Mouse (Mus musculus) liver, adult 2 months (tissue): ENCODE data around the gene Rsph10b. TPM values are rescaled to one million over a fixed set of nuclear protein-coding genes. Genes with fewer than 3 reads are reported as not detected.
"Not testable (repeated sequence)": the region's sequence is repeated elsewhere in the genome, so short reads cannot be mapped to it uniquely, and the experiment has no call there.

Experiments used
- DNase-seq: peaks from one replicate; pipeline ENCODE4 v3.0.0-alpha.2; 2011; ENCODE audit warnings: low read depth, low spot score; ENCODE audit errors: extremely low read depth
- H3K27ac ChIP-seq: fragments of 200-500 bp; replicated peaks from 2 replicates; pipeline ENCODE4 v1.5.1; 2012; ENCODE audit warnings: low read depth, mild to moderate bottlenecking, control low read depth, inconsistent platforms, low read length; ENCODE audit not compliant: insufficient read depth
- H3K27me3 ChIP-seq: fragments of 200-500 bp; 2 replicates; pipeline ENCODE4 v1.6.1; 2012; ENCODE audit warnings: mild to moderate bottlenecking, moderate library complexity, low read length, inconsistent platforms; ENCODE audit not compliant: control insufficient read depth, insufficient read depth
- H3K36me3 ChIP-seq: fragments of 200-500 bp; 2 replicates; pipeline ENCODE4 v1.6.1; 2012; ENCODE audit warnings: low read length, inconsistent platforms; ENCODE audit not compliant: control insufficient read depth, insufficient read depth
- H3K4me1 ChIP-seq: fragments of 200-500 bp; 2 replicates; pipeline ENCODE4 v1.6.1; 2011; ENCODE audit warnings: low read length; ENCODE audit not compliant: control insufficient read depth, insufficient read depth
- H3K4me3 ChIP-seq: fragments of 200-500 bp; 2 replicates; pipeline ENCODE4 v1.5.1; 2011; ENCODE audit warnings: low read depth, mild to moderate bottlenecking, control low read depth, low read length, moderate library complexity; ENCODE audit not compliant: insufficient read depth
- H3K79me2 ChIP-seq: fragments of 200-500 bp; 2 replicates; pipeline ENCODE4 v1.6.1; 2012; ENCODE audit warnings: inconsistent platforms, mild to moderate bottlenecking, low read length, moderate library complexity; ENCODE audit not compliant: control insufficient read depth, insufficient read depth
- H3K9ac ChIP-seq: fragments of 200-500 bp; 2 replicates; pipeline ENCODE4 v1.6.1; 2012; ENCODE audit warnings: low read depth, mild to moderate bottlenecking, control low read depth, inconsistent platforms, low read length
- CTCF ChIP-seq: fragments of 200-500 bp; IDR thresholded peaks from 2 replicates; pipeline ENCODE4 v1.5.1; 2011; ENCODE audit warnings: low read depth, low read length, control low read depth
- POLR2A ChIP-seq: fragments of 200-500 bp; IDR thresholded peaks from 2 replicates; pipeline ENCODE4 v1.6.1; 2011; ENCODE audit warnings: low read length, control low read depth; ENCODE audit not compliant: insufficient read depth; ENCODE audit errors: extremely low read depth
- WGBS: fragments of 180-500 bp; shearing (Covaris S2); methylation state at CpG from one replicate; pipeline ENCODE4 v1.1.7; 2018; 5-methylcytosine and 5-hydroxymethylcytosine counted together
- polyA plus RNA-seq: library from polyadenylated mRNA; depleted of rRNA; stranded (reverse); fragments of >200 nt; gene quantifications from 2 replicates; pipeline ENCODE4 v1.2.3, GENCODE M21; 2012
- total RNA-seq: library from RNA; depleted of rRNA; stranded (reverse); fragments of >200 nt; gene quantifications from 2 replicates; pipeline ENCODE4 v1.2.3, GENCODE M21; 2014

Rsph10b gene
- total and polyA plus RNA-seq, 2 experiments: not detected

DNA sequence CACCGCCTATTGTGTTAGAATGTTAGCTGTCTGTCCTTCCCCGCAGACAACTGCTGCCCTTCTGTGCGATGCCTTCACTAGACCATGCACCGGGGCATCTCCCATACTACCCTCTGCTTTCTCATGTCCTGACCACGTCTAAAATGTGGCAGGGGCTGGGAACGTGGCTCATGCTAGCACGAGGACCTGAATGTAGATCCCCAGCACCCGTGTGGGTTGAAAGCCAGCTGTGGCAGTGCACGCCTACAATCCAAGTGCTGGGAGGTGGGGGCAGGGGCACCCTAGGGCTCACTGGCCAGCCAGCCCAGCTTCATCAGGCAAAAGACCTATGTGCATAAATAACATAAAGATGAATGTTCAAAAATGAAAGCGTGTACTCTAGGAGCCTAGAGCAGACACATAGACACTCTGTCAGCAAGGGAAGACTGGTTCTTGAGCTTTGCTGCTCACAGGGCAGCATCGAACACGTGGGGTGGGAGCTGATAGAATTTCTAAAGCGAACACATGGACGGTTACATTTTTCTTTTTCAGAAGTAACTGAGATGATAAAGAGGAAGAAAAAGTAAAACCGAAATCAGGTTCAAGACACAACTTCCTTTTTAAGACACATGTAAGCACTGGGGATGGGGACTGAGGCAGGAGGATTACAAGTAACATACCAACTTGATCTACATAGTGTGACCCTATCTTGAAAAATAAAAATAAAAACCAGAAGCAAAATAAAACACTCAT, 69.8 kb downstream of the Rsph10b start:
- Histone ChIP-seq H3K4me1 (no peaks in the 10 kb centered on the region), H3K9ac (no peak overlapping the region), H3K79me2 (no peaks in the 10 kb centered on the region; the same call in 1 of the 2 replicates), H3K27me3 (no peaks in the 10 kb centered on the region), H3K4me3 (no peak overlapping the region), H3K27ac (no peak overlapping the region), H3K36me3 (peaks cover 25% of the 10 kb centered on the region)
- peak; percentile 34 for DNase-seq
- WGBS: 90% methylated on average over 15 of the region's 15 CpGs
- no peak for TF ChIP-seq CTCF
- TF ChIP-seq POLR2A: no peak

DNA sequence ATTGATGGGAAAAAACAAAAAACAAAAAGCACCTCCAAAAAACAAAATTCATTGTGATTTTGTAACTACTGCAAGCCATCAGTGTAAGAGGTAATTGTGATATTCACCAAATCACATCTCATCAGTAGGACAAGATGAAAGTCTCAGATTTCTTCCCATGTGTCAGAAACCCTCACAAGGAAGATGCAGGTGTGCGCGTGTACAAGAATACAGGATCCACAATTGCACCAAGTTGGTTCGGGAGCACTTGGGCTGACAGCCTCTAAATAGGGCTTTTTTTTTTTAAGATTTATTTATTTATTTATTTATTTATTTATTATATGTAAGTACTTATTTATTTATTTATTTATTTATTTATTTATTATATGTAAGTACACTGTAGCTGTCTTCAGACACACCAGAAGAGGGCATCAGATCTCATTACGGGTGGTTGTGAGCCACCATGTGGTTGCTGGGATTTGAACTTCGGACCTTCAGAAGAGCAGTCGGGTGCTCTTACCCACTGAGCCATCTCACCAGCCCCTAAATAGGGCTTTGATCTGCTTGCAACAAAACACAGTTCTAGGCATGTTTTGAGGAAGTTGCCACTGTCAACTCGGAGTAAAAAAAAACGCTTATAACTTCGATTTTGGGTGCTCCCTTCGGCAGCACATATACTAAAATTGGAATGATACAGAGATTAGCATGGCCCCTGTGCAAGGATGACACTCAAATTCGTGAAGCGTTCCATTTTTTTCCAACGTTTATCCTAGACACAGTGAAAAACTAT, 80.7 kb downstream of the Rsph10b start:
- H3K27ac ChIP-seq, H3K4me1 ChIP-seq, H3K27me3 ChIP-seq, H3K79me2 ChIP-seq: not testable (repeated sequence)
- Histone ChIP-seq H3K9ac (peak overlapping the region; percentile 49; the same call in 1 of the 2 replicates), H3K4me3 (peak overlapping the region; percentile 87; the same call in 1 of the 2 replicates), H3K36me3 (peaks cover 32% of the 10 kb centered on the region)
- peak; percentile 1 for DNase-seq
- 39% methylated on average over 13 of the region's 13 CpGs for WGBS

DNA sequence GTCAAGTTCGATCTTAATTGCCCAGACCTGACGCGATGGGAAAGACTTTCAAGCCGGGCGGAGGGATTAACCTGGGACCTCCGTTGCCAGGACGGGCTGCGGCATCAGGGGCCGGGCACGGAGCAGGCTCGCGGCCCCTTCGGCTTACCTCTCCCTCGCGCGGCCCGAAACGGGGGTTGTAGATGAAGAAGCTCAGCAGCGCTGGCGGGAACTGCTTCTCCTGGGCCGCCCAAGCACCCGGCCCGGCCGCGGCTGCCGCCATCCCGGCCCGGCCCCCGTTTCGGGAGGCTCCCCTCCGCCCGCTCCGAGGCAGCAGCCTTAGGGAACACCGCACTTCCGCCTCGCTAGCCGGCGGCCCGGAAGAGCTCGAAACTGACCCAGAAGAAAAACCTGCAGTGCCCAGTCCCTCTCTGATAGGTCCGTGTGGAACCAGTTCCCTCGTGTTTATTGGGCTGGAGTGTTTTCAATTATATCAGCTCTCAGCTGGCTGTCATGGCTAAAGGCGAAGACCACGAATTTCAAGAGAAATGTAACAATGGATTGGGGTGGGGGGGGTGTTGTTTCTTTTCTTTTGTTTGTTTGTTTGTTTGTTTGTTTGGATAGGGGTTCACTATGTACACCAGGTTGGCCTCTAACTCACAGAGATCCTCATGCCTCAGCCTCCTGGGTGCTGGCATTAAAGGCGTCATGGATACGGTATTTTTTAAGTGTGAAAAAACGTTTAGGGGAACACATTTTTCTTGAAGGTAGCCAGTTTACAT, 81.9 kb downstream of the Rsph10b start, which contains the start of gene Ccz1:
Ccz1 (minus strand) TSS at position 327 of the 761 bp plus-strand sequence.
- peak within 1 kb of the TSS; percentile 95 for H3K9ac ChIP-seq
- peak within 1 kb of the TSS; percentile 74 for H3K27ac ChIP-seq
- peak within 1 kb of the TSS; percentile 87 for H3K4me3 ChIP-seq
- WGBS: 3% methylated on average over 47 of the region's 47 CpGs
- peak; percentile 80 for DNase-seq
- H3K27me3 ChIP-seq: no peaks in the 10 kb centered on the region
- H3K4me1 ChIP-seq: peaks cover 3% of the 10 kb centered on the region
- H3K36me3 ChIP-seq: peaks cover 21% of the 10 kb centered on the region
- TF ChIP-seq POLR2A (0 out of 2 replicates have a peak, but pooled peaks have one; percentile 45), CTCF (no peak)
- H3K79me2 ChIP-seq: no peaks in the 10 kb centered on the region

DNA sequence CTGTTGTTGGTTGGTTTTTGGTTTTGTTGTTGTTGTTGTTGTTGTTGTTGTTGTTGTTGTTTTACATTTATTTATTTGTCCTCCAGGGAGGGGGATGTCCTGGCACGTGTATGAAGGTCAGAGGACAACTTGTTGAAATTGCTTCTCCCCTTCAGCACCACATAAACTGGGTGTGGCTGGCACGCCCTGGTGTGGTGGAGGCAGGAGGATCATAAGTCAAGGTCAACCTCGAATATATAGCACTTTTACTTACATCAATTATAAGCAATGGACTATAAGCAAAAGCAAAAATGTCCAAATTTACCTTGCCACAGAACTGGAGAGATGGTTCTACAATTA, 82.4 kb downstream of the Rsph10b start:
- Histone ChIP-seq H3K79me2 (no peaks in the 10 kb centered on the region), H3K36me3 (peaks cover 18% of the 10 kb centered on the region), H3K27me3 (no peaks in the 10 kb centered on the region), H3K4me1 (peaks cover 3% of the 10 kb centered on the region), H3K4me3 (no peak overlapping the region), H3K9ac (no peak overlapping the region), H3K27ac (no peak overlapping the region)
- TF ChIP-seq POLR2A (no peak), CTCF (no peak)
- WGBS: 60% methylated on average over 3 of the region's 3 CpGs
- no peak for DNase-seq

DNA sequence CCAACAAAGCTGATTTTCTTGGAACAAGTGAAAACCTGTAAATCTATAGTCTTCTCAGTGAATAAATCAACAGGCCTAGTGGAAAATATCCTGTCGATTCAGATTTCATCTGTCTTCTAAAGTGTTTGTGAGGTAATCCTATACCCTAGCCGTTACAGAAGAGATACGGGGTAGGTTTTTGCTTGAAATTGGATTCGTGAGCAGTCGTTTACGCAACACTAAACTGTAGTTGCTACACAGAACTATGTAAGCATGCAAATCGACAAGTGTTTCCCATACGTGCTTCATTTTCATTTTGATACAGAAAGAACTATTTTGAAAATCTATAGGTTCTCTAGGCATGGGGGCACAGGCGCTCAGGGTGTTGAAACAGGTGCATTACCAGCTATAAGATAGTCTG, 83.0 kb downstream of the Rsph10b start:
- TF ChIP-seq POLR2A: no peak
- TF ChIP-seq CTCF: no peak
- Histone ChIP-seq H3K79me2 (no peaks in the 10 kb centered on the region), H3K36me3 (peaks cover 13% of the 10 kb centered on the region), H3K9ac (no peak overlapping the region), H3K4me3 (no peak overlapping the region), H3K4me1 (peaks cover 3% of the 10 kb centered on the region), H3K27ac (no peak overlapping the region), H3K27me3 (no peaks in the 10 kb centered on the region)
- 87% methylated on average over 9 of the region's 9 CpGs for WGBS
- DNase-seq: no peak
